Mouse (Mus musculus): Measurements from ENCODE around the gene Trafd1. TPM values are rescaled to one million over a fixed set of nuclear protein-coding genes. Genes with fewer than 3 reads are reported as not detected.

Gene Trafd1
- 146 and 149 TPM in 2 replicates for polyA plus RNA-seq (2015; fragmentation: Nextera tagmentation; extraction: Ambion mirVana)

- Histone ChIP-seq H3K27me3 (replicated peaks; ENCODE audit: control insufficient read depth, insufficient read depth, low read length) (no peaks in the 10 kb centered on the region), H3K4me2 (ENCODE audit: low read length) (peak within 1 kb of the TSS; percentile 70), H3K36me3 (ENCODE audit: control insufficient read depth, insufficient read depth) (peaks cover 7% of the 10 kb centered on the region), H3K9me3 (ENCODE audit: control insufficient read depth, low read length) (no peaks in the 10 kb centered on the region), H3K27ac (ENCODE audit: low read length) (peak within 1 kb of the TSS; percentile 80), H3K4me3 (replicated peaks; ENCODE audit: low read length) (peak within 1 kb of the TSS; percentile 86), H3K9ac (replicated peaks; ENCODE audit: low read depth, low read length) (peak within 1 kb of the TSS; percentile 79), H3K4me1 (replicated peaks; ENCODE audit: control insufficient read depth, insufficient read depth, low read length) (peaks cover 25% of the 10 kb centered on the region)
- peak; percentile 96 for ATAC-seq
- under 1% methylated on average over 29 of the region's 45 CpGs for WGBS
Observed at GRCm38 (mm10) chr5:121385461-121386119, at the start of gene Trafd1. Trafd1 (minus strand) TSS chr5:121385632.

GRCm38 (mm10) chr5:121428954-121429353, 43.5 kb upstream of the Trafd1 start:
- no peak for ATAC-seq
- Histone ChIP-seq H3K27me3 (replicated peaks; ENCODE audit: control insufficient read depth, insufficient read depth, low read length) (no peaks in the 10 kb centered on the region), H3K27ac (ENCODE audit: low read length) (no peak overlapping the region), H3K36me3 (ENCODE audit: control insufficient read depth, insufficient read depth) (peaks cover 59% of the 10 kb centered on the region), H3K4me3 (replicated peaks; ENCODE audit: low read length) (no peak overlapping the region), H3K9ac (replicated peaks; ENCODE audit: low read depth, low read length) (no peak overlapping the region), H3K4me2 (ENCODE audit: low read length) (no peak overlapping the region), H3K4me1 (replicated peaks; ENCODE audit: control insufficient read depth, insufficient read depth, low read length) (no peaks in the 10 kb centered on the region), H3K9me3 (ENCODE audit: control insufficient read depth, low read length) (no peaks in the 10 kb centered on the region)
- whole genome bisulfite sequencing = 94% methylated on average over 3 of the region's 3 CpGs

DNA sequence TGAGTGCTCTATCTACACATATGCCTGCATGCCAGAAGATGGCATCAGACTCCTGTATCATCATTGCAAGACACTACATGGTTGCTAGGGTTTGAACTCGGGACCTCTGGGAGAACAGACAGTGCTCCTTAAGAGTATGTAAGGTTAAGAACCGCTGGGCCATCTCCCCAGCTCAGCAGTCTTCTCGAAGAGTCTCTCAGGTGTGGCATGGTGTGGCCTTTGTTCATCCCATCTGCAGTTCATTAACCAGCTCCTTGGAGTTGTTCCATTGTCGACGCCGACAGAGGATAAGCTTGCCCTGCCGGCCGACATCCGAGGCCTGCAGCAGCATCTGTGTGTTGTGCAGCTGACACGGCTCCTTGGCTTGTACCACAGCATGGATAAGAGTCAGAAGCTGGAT, 37.9 kb upstream of the Trafd1 start:
- 87% methylated on average over 10 of the region's 10 CpGs for WGBS
- no peaks in the 10 kb centered on the region for H3K27me3 ChIP-seq (replicated peaks; ENCODE audit: control insufficient read depth, insufficient read depth, low read length)
- peaks cover 50% of the 10 kb centered on the region for H3K36me3 ChIP-seq (ENCODE audit: control insufficient read depth, insufficient read depth)
- no peaks in the 10 kb centered on the region for H3K4me1 ChIP-seq (replicated peaks; ENCODE audit: control insufficient read depth, insufficient read depth, low read length)
- ATAC-seq = no peak
- no peaks in the 10 kb centered on the region for H3K9me3 ChIP-seq (ENCODE audit: control insufficient read depth, low read length)
- H3K27ac ChIP-seq (ENCODE audit: low read length) = no peak overlapping the region
- H3K9ac ChIP-seq (replicated peaks; ENCODE audit: low read depth, low read length) = no peak overlapping the region
- no peak overlapping the region for H3K4me3 ChIP-seq (replicated peaks; ENCODE audit: low read length)
- H3K4me2 ChIP-seq (ENCODE audit: low read length) = no peak overlapping the region

DNA sequence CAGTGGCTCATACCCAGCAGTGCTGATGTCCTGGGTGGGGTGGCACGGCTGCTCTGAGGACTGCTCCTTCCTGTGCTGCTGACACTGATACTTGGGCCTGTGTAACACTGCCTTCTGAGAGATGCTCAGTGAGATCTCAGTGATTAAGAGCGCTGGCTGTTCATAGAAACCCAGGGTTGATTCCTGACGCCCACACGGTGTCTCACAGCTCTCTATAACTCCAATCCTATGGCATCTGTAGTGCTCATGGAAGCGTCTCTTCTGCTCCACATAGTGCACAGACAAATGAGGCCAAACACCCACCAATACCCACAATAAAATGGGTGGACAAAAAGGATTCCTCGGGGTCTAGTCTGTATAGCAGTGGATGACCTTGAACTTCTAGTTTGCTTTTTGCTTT, 37.4 kb upstream of the Trafd1 start:
- Histone ChIP-seq H3K27me3 (replicated peaks; ENCODE audit: control insufficient read depth, insufficient read depth, low read length) (no peaks in the 10 kb centered on the region), H3K27ac (ENCODE audit: low read length) (no peak overlapping the region), H3K4me2 (ENCODE audit: low read length) (no peak overlapping the region), H3K9me3 (ENCODE audit: control insufficient read depth, low read length) (no peaks in the 10 kb centered on the region), H3K36me3 (ENCODE audit: control insufficient read depth, insufficient read depth) (peaks cover 50% of the 10 kb centered on the region), H3K4me3 (replicated peaks; ENCODE audit: low read length) (no peak overlapping the region), H3K9ac (replicated peaks; ENCODE audit: low read depth, low read length) (no peak overlapping the region), H3K4me1 (replicated peaks; ENCODE audit: control insufficient read depth, insufficient read depth, low read length) (no peaks in the 10 kb centered on the region)
- 92% methylated on average over 6 of the region's 6 CpGs for WGBS
- no peak for ATAC-seq

- Histone ChIP-seq H3K27ac (ENCODE audit: low read length) (no peak overlapping the region), H3K9ac (replicated peaks; ENCODE audit: low read depth, low read length) (no peak overlapping the region), H3K4me1 (replicated peaks; ENCODE audit: control insufficient read depth, insufficient read depth, low read length) (no peaks in the 10 kb centered on the region), H3K9me3 (ENCODE audit: control insufficient read depth, low read length) (no peaks in the 10 kb centered on the region), H3K4me3 (replicated peaks; ENCODE audit: low read length) (no peak overlapping the region), H3K4me2 (ENCODE audit: low read length) (no peak overlapping the region), H3K36me3 (ENCODE audit: control insufficient read depth, insufficient read depth) (peaks cover 49% of the 10 kb centered on the region), H3K27me3 (replicated peaks; ENCODE audit: control insufficient read depth, insufficient read depth, low read length) (no peaks in the 10 kb centered on the region)
- no peak for ATAC-seq
- 94% methylated on average over 9 of the region's 9 CpGs for WGBS
Observed at GRCm38 (mm10) chr5:121420721-121421120, 35.3 kb upstream of the Trafd1 start.

GRCm38 (mm10) chr5:121410975-121411374, 25.5 kb upstream of the Trafd1 start:
- H3K4me3 ChIP-seq (replicated peaks; ENCODE audit: low read length) = no peak overlapping the region
- peaks cover 23% of the 10 kb centered on the region for H3K36me3 ChIP-seq (ENCODE audit: control insufficient read depth, insufficient read depth)
- H3K9me3 ChIP-seq (ENCODE audit: control insufficient read depth, low read length) = no peaks in the 10 kb centered on the region
- H3K9ac ChIP-seq (replicated peaks; ENCODE audit: low read depth, low read length) = no peak overlapping the region
- WGBS = 90% methylated on average over 4 of the region's 4 CpGs
- H3K4me2 ChIP-seq (ENCODE audit: low read length) = no peak overlapping the region
- ATAC-seq = no peak
- H3K27ac ChIP-seq (ENCODE audit: low read length) = no peak overlapping the region
- H3K4me1 ChIP-seq (replicated peaks; ENCODE audit: control insufficient read depth, insufficient read depth, low read length) = no peaks in the 10 kb centered on the region
- no peaks in the 10 kb centered on the region for H3K27me3 ChIP-seq (replicated peaks; ENCODE audit: control insufficient read depth, insufficient read depth, low read length)

DNA sequence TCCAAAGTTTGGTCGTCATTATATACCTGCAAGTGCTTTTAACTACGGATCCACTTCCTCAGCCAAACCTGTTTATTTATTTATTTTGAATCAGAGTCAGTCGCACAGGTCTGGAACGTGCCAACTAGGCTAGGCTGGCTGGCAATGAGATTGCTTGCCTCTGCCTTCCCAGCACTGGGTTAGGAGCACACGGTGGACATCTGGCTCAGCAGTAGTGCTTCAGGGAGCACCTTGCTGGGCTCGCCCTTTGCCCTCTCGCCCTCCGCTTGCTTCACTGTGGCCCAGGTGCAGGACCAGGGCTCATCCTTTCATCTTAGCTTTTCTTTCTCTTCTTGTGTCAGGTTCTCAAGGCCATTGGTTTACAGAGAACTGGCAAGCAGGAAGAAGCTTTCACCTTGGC, 22.4 kb upstream of the Trafd1 start:
- H3K27ac ChIP-seq (ENCODE audit: low read length) = no peak overlapping the region
- no peak overlapping the region for H3K4me3 ChIP-seq (replicated peaks; ENCODE audit: low read length)
- peaks cover 12% of the 10 kb centered on the region; the same call in 1 of the 2 replicates for H3K36me3 ChIP-seq (ENCODE audit: control insufficient read depth, insufficient read depth)
- H3K4me2 ChIP-seq (ENCODE audit: low read length) = no peak overlapping the region
- no peaks in the 10 kb centered on the region for H3K9me3 ChIP-seq (ENCODE audit: control insufficient read depth, low read length)
- no peaks in the 10 kb centered on the region for H3K27me3 ChIP-seq (replicated peaks; ENCODE audit: control insufficient read depth, insufficient read depth, low read length)
- ATAC-seq = no peak
- H3K4me1 ChIP-seq (replicated peaks; ENCODE audit: control insufficient read depth, insufficient read depth, low read length) = no peaks in the 10 kb centered on the region
- 91% methylated on average over 8 of the region's 8 CpGs for WGBS
- H3K9ac ChIP-seq (replicated peaks; ENCODE audit: low read depth, low read length) = no peak overlapping the region

GRCm38 (mm10) chr5:121400849-121401248, 15.4 kb upstream of the Trafd1 start:
- H3K27me3 ChIP-seq (replicated peaks; ENCODE audit: control insufficient read depth, insufficient read depth, low read length) = no peaks in the 10 kb centered on the region
- H3K4me1 ChIP-seq (replicated peaks; ENCODE audit: control insufficient read depth, insufficient read depth, low read length) = peaks cover 17% of the 10 kb centered on the region
- no peak overlapping the region for H3K4me3 ChIP-seq (replicated peaks; ENCODE audit: low read length)
- H3K9ac ChIP-seq (replicated peaks; ENCODE audit: low read depth, low read length) = no peak overlapping the region
- H3K36me3 ChIP-seq (ENCODE audit: control insufficient read depth, insufficient read depth) = 0 out of 2 replicates have a peak, but pooled peaks cover 3% of the 10 kb centered on the region
- ATAC-seq = no peak
- H3K9me3 ChIP-seq (ENCODE audit: control insufficient read depth, low read length) = no peaks in the 10 kb centered on the region
- WGBS = 89% methylated on average over 5 of the region's 5 CpGs
- no peak overlapping the region for H3K4me2 ChIP-seq (ENCODE audit: low read length)
- no peak overlapping the region for H3K27ac ChIP-seq (ENCODE audit: low read length)

DNA sequence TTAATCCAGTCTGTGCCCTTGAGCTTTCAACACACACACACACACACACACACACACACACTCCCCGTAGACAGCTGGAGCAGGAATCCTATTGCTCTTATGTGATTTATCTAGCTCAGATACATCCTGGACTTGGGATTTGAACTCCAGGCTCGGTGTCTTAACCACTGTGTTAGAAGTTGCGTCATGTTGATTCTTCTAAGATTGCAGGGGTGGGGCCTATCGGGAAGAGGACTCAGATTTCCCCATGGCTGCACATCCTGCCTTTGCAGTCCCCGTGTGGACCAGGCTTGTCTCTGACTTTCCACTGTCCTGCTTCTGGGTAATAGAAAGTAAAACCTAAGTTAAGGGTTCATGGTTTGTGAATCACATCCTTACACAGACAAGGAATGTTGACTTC, 14.6 kb upstream of the Trafd1 start:
- Histone ChIP-seq H3K4me3 (replicated peaks; ENCODE audit: low read length) (no peak overlapping the region), H3K9ac (replicated peaks; ENCODE audit: low read depth, low read length) (no peak overlapping the region), H3K4me2 (ENCODE audit: low read length) (no peak overlapping the region), H3K9me3 (ENCODE audit: control insufficient read depth, low read length) (no peaks in the 10 kb centered on the region), H3K36me3 (ENCODE audit: control insufficient read depth, insufficient read depth) (no peaks in the 10 kb centered on the region), H3K27me3 (replicated peaks; ENCODE audit: control insufficient read depth, insufficient read depth, low read length) (no peaks in the 10 kb centered on the region), H3K27ac (ENCODE audit: low read length) (no peak overlapping the region), H3K4me1 (replicated peaks; ENCODE audit: control insufficient read depth, insufficient read depth, low read length) (peaks cover 17% of the 10 kb centered on the region)
- no peak for ATAC-seq
- 78% methylated on average over 5 of the region's 5 CpGs for WGBS

- Histone ChIP-seq H3K9ac (replicated peaks; ENCODE audit: low read depth, low read length) (no peak overlapping the region), H3K27me3 (replicated peaks; ENCODE audit: control insufficient read depth, insufficient read depth, low read length) (no peaks in the 10 kb centered on the region), H3K4me1 (replicated peaks; ENCODE audit: control insufficient read depth, insufficient read depth, low read length) (peaks cover 17% of the 10 kb centered on the region), H3K4me3 (replicated peaks; ENCODE audit: low read length) (no peak overlapping the region), H3K27ac (ENCODE audit: low read length) (no peak overlapping the region), H3K9me3 (ENCODE audit: control insufficient read depth, low read length) (no peaks in the 10 kb centered on the region), H3K4me2 (ENCODE audit: low read length) (no peak overlapping the region; the same call in 1 of the 2 replicates), H3K36me3 (ENCODE audit: control insufficient read depth, insufficient read depth) (no peaks in the 10 kb centered on the region)
- no peak for ATAC-seq
- WGBS = 89% methylated on average over 5 of the region's 5 CpGs
Observed at GRCm38 (mm10) chr5:121399540-121399939, 14.1 kb upstream of the Trafd1 start.

Measured in forebrain, embryonic 16.5 days (tissue).